Mouse (Mus musculus) left cerebral cortex, postnatal 4 days (tissue): ENCODE results near the gene Xrcc6. TPM values are rescaled to one million over a fixed set of nuclear protein-coding genes. Genes with fewer than 3 reads are reported as not detected.
A peak's percentile ranks its signal among the peaks of the same experiment; 100 is the strongest.

ENCODE experiments used
- DNase-seq: peaks from one replicate; pipeline ENCODE4 v3.0.0-alpha.2; 2022
- intact Hi-C: fragments of 180-260 bp; cut with DNase I; formaldehyde crosslinking; loops from one replicate; pipeline ENCODE4 v1.15.1; 2025
- total RNA-seq, 2 experiments: library from RNA; stranded (reverse); gene quantifications; 2 replicates each; pipeline ENCODE4 v1.2.3; 2021

Xrcc6 gene
- total RNA-seq, 2 experiments from 2014 or later, result 28.3 to 28.7 TPM

- intact Hi-C loops, result no loop called here
- no peak for DNase-seq
Observed at GRCm38 (mm10) chr15:82016830-82017229, 29.2 kb downstream of the Xrcc6 start.

GRCm38 (mm10) chr15:82017461-82017860 lies 29.8 kb downstream of the Xrcc6 start:
- intact Hi-C loops, result no loop called here
- no peak for DNase-seq

DNA sequence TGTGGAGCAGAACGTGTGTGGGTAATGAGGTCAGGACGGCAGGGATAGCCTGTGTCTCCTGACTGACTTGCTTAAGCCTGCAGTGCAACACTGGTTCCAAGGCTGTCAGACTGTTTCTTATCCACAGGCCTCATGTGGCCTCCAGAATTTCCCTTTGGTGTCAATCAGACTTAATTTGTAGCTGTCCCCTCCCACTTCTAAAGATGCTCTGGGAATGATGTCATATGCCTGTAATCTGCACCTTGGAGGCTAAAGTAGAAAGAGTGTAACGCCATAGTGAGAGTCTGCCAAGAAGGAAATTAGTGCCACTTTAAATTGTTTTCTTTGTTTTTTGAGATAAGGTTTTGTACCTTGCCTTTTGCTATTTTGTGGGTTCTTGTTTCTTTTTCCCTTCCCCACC lies 31.7 kb downstream of the Xrcc6 start:
- intact Hi-C loops, result no loop called here
- DNase-seq, result no peak

DNA sequence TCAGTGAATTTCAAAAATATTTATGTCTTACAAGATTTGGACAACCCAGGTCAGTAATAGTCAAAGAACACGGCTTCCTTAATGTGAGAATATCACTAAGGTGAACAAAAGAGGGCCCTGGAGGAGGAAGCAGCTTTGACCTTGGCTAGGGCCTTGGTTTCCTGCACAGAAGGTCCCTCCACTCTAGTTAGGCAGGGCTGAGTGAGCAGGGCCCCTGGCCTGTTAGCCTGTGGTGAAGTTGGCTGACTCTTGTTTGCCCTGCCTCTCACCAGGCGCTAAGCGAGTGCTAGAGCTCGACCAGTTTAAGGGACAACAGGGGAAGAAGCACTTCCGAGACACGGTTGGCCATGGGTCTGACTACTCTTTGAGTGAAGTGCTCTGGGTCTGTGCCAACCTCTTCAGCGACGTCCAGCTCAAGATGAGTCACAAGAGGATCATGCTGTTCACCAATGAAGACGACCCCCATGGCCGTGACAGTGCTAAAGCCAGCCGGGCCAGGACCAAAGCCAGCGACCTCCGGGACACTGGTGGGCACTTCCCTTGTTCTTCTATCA lies 35.0 kb downstream of the Xrcc6 start:
- no peak for DNase-seq
- intact Hi-C loops, result no loop called here

DNA sequence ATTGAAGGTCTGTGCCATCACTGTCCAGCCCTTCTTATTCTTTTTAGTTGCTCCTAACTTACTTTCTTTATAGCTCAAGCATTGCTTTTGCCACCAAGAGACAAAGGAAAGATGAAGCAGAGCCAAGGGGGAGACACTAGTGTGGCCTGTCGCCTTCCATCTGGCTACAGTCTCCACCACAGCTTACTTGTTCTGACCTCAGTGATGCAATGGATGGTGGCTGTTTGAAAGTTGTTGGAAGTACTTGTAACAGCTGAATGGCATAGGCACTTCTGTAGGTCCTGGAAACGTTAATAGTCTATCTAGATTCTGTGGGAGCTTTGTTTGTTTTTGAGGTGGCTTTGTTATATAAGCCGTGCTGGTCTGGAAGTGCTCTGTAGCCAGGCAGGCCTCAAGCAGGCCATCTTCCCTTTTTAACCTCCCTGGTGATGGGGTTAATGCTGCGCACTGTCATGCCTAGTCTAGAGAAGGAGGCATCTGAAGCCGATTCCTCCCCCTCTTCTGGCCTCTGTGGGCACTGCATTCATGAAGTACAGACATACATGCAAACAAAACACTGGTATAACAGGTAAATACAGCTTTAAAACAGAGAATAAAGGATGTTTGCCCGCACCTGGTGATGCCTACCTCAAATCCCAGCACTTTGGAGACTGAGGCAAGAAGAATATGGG lies 36.5 kb downstream of the Xrcc6 start:
- intact Hi-C loops, result no loop called here

GRCm38 (mm10) chr15:82027276-82027675 lies 39.6 kb downstream of the Xrcc6 start:
- intact Hi-C loops, result no loop called here
- DNase-seq, result no peak

More for the DNA sequence above, 36.5 kb downstream of the Xrcc6 start:
- DNase-seq, result no peak

DNA sequence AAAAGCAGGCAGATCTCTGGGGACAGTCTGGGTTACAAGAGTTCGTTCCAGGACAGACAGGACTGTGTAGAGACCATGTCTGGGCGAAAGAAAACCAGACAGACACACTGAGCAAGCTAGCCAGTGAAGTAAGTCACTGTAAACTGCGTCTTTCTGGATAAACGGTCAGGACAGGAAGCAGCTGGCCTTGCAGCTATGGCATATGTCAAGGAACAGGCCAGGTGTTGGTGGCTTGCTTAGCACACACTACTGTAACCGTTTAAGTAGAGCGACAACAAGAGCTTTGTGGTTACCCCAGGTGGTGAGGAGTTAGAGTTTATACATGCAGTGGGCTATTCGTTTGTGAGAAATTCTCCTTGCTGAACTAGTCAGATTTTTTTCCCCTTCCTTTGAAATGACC lies 40.1 kb downstream of the Xrcc6 start:
- intact Hi-C loops, result no loop called here
- no peak for DNase-seq

GRCm38 (mm10) chr15:82032386-82032785 lies 44.8 kb downstream of the Xrcc6 start:
- intact Hi-C loops, result no loop called here

GRCm38 (mm10) chr15:82033762-82034161 lies 46.1 kb downstream of the Xrcc6 start, which contains the start of gene Desi1:
Gene Desi1, minus strand, starts transcription at chr15:82033862.
- intact Hi-C loops, result no loop called here
- no peak for DNase-seq

More at GRCm38 (mm10) chr15:82032386-82032785, 44.8 kb downstream of the Xrcc6 start:
- DNase-seq, result no peak

- intact Hi-C loops, result no loop called here
- DNase-seq, result no peak
Observed at GRCm38 (mm10) chr15:82035904-82036689, 48.5 kb downstream of the Xrcc6 start.

DNA sequence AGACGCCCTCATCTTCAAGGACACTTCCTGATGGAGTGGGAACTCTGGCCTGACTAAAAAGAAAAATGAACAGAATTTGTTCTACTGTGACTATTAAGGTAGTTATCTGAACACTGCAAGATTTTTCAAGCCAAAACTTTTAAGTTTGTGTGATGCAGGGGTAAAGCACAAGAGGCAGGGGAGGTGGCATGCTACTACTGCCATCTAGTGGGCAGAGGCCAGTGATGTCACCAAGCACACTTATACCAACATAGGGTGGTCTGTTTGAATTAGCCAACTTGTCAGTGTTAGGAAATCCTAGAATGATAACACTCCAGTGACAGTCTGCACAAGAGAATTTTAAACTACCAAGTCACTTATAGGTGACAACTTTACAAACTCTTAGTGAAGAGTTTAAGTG lies 53.0 kb downstream of the Xrcc6 start:
- DNase-seq, result peak; percentile 43
- intact Hi-C loops, result no loop called here

GRCm38 (mm10) chr15:82044166-82044784 lies 56.6 kb downstream of the Xrcc6 start:
- intact Hi-C loops, result no loop called here
- no peak for DNase-seq

DNA sequence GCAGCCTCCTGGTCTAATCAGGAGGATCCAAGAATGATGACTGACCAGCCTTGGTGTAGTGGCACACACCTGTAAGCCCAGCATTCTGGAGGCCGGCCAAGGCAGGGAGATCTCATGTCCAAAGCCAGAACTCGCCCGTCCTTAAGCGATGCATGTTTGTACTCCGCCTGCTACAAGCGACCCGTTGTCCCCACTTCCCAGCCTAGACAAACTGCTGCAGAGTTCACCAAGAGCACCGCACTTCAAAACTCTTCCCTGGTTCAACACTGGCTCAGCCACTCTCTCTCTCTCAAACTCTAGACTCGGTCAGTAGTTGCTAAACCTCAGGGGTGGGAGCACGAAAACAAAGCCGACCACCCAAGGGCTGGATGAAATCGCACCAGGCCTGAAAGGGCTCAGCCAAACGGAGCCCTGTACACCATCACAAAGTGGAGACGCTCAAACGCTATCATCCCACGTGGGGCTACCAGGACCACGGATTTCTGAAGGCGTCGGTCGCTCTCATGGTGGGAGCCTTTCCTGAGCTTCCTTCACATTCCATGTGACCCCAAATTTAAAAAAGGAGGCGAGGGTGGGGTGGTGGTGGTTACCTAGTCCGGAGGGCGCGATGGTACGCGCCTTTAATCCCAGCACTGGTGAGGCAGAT lies 58.7 kb downstream of the Xrcc6 start:
- intact Hi-C loops, result no loop called here

DNA sequence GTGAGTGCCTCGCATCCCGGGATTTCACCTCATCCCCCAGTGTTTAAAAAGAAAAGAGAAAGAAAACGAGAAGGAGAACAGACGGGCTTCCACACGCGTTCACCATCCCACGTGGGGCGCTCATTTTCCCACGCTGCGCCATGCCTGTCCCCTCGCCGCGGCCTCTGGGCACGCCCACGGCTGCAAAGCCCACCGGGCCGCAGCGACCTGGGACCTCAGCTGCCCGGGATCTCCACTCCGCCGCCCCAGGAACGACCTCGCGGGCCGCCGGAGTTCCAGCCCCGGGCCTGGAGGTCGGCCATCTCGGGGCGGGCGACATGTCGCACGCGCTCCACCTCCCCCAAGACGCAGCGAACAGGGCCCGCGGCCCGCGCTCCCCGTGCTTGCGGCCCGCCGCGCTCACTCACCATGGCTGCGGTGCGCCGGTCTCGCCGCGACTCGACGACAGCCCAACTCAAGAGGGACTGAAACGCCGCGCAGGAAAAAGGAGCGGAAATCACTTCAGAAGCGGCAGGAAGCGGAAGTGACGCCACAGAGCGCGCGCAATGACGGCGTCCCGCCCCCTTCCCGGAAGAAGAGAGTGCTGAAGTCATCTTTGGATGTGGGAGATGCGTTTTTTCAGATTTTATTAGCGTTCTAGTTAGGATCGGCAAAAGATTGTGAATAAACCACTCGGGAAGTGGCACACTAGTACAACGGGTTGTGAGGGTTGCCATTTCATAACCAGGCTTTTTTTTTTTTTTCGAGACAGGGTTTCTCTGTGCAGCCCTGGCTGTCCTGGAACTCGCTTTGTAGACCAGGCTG lies 59.6 kb downstream of the Xrcc6 start, which contains the start of gene Snu13:
TSS of gene Snu13 (minus strand) at position 519 of the 804 bp plus-strand sequence.
- intact Hi-C loops, result no loop called here
- DNase-seq, result peak; percentile 91

More for the DNA sequence above, 58.7 kb downstream of the Xrcc6 start:
- peak; percentile 31 for DNase-seq

GRCm38 (mm10) chr15:82052544-82052943 lies 64.9 kb downstream of the Xrcc6 start:
- DNase-seq, result no peak
- intact Hi-C loops, result no loop called here

GRCm38 (mm10) chr15:82058719-82059201 lies 71.1 kb downstream of the Xrcc6 start, which contains the start of gene 4930407I10Rik:
Gene 4930407I10Rik, plus strand, starts transcription at chr15:82059151.
- DNase-seq, result no peak
- intact Hi-C loops, result no loop called here

- intact Hi-C loops, result loop anchor here (2.0 to 10.0 kb wide), 2 partner anchors 61 to 173 kb away; partner anchors contain the start of gene Ccdc134
- no peak for DNase-seq
Observed at GRCm38 (mm10) chr15:82063909-82064308, 76.3 kb downstream of the Xrcc6 start.

- intact Hi-C loops, result loop anchor here (2.0 to 10.0 kb wide), 2 partner anchors 59 to 171 kb away; partner anchors contain the start of gene Ccdc134
- DNase-seq, result peak; percentile 75
Observed at GRCm38 (mm10) chr15:82065511-82065910, 77.9 kb downstream of the Xrcc6 start.

GRCm38 (mm10) chr15:82069898-82070297 lies 82.3 kb downstream of the Xrcc6 start, which contains the start of gene Mei1:
Gene Mei1, plus strand, starts transcription at chr15:82069996.
- intact Hi-C loops, result loop anchor here (10.0 kb wide), 1 partner anchor 55 kb away; the partner anchor contains the start of gene Ccdc134
- no peak for DNase-seq
